Mouse (Mus musculus) heart, embryonic 11.5 days (tissue): ENCODE data around the gene Hspa1l. TPM values are rescaled to one million over a fixed set of nuclear protein-coding genes. Genes with fewer than 3 reads are reported as not detected.

Experiments used
- ATAC-seq: fragments of 200-750 bp; cut with Nextera tagmentation; replicated peaks from 2 replicates; pipeline ENCODE4 v1.8.0; 2017; ENCODE audit warnings: moderate library complexity; ENCODE audit not compliant: insufficient number of reproducible peaks, low FRiP score, low TSS enrichment
- H3K27ac ChIP-seq: fragments of 300-500 bp; sonication (generic); 2 replicates; pipeline ENCODE4 v1.5.1; 2014; ENCODE audit warnings: mild to moderate bottlenecking, low read depth, low read length
- H3K27me3 ChIP-seq: fragments of 300-500 bp; sonication (generic); 2 replicates; pipeline ENCODE4 v1.6.1; 2014; ENCODE audit warnings: mild to moderate bottlenecking, low read length, mixed read lengths; ENCODE audit not compliant: control insufficient read depth, insufficient read depth
- H3K36me3 ChIP-seq: fragments of 300-500 bp; sonication (generic); 2 replicates; pipeline ENCODE4 v1.6.1; 2014; ENCODE audit warnings: mild to moderate bottlenecking, low read length, moderate library complexity, mixed read lengths; ENCODE audit not compliant: control insufficient read depth, insufficient read depth
- H3K4me1 ChIP-seq: fragments of 300-500 bp; sonication (generic); 2 replicates; pipeline ENCODE4 v1.6.1; 2014; ENCODE audit warnings: low read length; ENCODE audit not compliant: control insufficient read depth, insufficient read depth
- H3K4me2 ChIP-seq: fragments of 300-500 bp; sonication (generic); 2 replicates; pipeline ENCODE4 v1.6.1; 2014; ENCODE audit warnings: mild to moderate bottlenecking, moderate library complexity
- H3K4me3 ChIP-seq: fragments of 300-500 bp; sonication (generic); 2 replicates; pipeline ENCODE4 v1.5.1; 2014; ENCODE audit warnings: low read depth, low read length
- H3K9ac ChIP-seq: fragments of 300-500 bp; sonication (generic); 2 replicates; pipeline ENCODE4 v1.6.1; 2014; ENCODE audit warnings: mild to moderate bottlenecking, low read depth, low read length, moderate library complexity
- H3K9me3 ChIP-seq: fragments of 300-500 bp; sonication (generic); replicated peaks from 2 replicates; pipeline ENCODE4 v1.6.1; 2016; ENCODE audit warnings: low read length; ENCODE audit not compliant: control insufficient read depth
- WGBS: fragments of 180-500 bp; shearing (Covaris S2); extraction: QIAGEN DNeasy Blood & Tissue Kit; methylation state at CpG from one replicate; pipeline ENCODE4 v1.1.7; 2014; ENCODE audit not compliant: insufficient replicate concordance; 5-methylcytosine and 5-hydroxymethylcytosine counted together
- polyA plus RNA-seq: library from polyadenylated mRNA; unstranded; fragments of >200 nt; fragmentation: Nextera tagmentation; extraction: Ambion mirVana; gene quantifications from 2 replicates; pipeline ENCODE4 v1.2.1, GENCODE M21; 2014

The Hspa1l gene
- polyA plus RNA-seq, 1 experiment from 2014 or later = 1.7 TPM

DNA sequence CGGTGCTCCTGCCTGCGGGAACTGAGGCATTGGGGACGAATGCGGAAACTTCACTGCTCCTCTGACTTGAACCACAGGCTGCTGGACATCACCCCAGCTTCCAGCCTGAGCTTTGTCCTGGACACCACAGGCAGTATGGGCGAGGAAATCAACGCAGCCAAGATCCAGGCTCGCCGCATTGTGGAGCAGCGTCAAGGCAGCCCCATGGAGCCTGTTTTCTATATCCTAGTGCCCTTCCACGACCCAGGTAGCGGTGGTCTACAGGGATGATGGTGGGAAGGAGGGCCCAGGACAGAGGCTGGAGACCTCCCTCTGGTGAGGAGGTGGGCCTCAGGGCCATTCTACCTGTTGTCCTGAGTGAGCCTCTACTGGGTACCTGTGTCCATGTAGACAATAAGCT lies 47.4 kb downstream of the Hspa1l start:
- Histone ChIP-seq H3K4me1 (peaks cover 28% of the 10 kb centered on the region), H3K4me2 (no peak overlapping the region), H3K27me3 (no peaks in the 10 kb centered on the region), H3K27ac (no peak overlapping the region), H3K9me3 (no peaks in the 10 kb centered on the region), H3K9ac (no peak overlapping the region), H3K4me3 (no peak overlapping the region), H3K36me3 (peaks cover 11% of the 10 kb centered on the region)
- ATAC-seq = no peak
- WGBS = 79% methylated on average over 11 of the region's 11 CpGs

- H3K27me3 ChIP-seq = no peaks in the 10 kb centered on the region
- H3K36me3 ChIP-seq = peaks cover 5% of the 10 kb centered on the region
- H3K4me3 ChIP-seq = no peak overlapping the region
- peaks cover 30% of the 10 kb centered on the region for H3K4me1 ChIP-seq
- ATAC-seq = no peak
- WGBS = 82% methylated on average over 8 of the region's 8 CpGs
- no peak overlapping the region for H3K4me2 ChIP-seq
- H3K9me3 ChIP-seq = no peaks in the 10 kb centered on the region
- no peak overlapping the region for H3K9ac ChIP-seq
- no peak overlapping the region for H3K27ac ChIP-seq
Measured at GRCm38 (mm10) chr17:35020551-35020950, 48.0 kb downstream of the Hspa1l start.

DNA sequence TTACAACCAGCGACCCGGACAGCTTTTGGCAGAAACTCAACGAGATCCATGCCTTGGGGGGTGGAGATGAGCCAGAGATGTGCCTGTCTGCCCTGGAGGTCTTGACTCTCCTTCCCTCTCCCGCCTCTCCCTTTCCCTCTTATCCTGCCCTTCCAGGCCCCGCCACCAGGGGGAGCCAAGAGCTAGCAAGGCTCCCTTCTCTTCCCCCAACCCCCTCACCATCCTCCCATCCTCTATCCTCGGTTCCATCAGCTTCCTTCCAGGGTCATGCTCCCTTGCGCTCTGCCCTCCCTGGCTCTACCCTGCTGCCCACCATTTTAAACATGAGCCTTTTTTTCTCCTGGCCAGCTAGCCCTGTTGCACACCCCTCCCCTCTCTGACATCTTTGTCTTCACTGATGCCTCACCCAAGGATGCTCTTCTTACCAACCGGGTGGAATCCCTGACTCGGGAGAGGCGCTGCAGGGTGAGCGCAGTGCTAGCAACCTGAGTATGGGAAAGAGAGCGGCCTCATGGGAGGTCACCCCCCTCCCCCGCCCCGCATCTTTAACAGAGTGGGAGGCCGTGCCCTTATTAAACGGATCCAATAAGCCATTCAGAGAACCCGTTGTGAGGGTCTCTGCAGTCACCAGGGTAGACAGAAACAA lies 48.8 kb downstream of the Hspa1l start:
- no peaks in the 10 kb centered on the region for H3K27me3 ChIP-seq
- WGBS = 6% methylated on average over 17 of the region's 17 CpGs
- H3K36me3 ChIP-seq = peaks cover under 1% of the 10 kb centered on the region; the same call in 1 of the 2 replicates
- ATAC-seq = peak; percentile 39; the same call in 1 of the 2 replicates
- H3K4me1 ChIP-seq = peaks cover 26% of the 10 kb centered on the region
- H3K4me3 ChIP-seq = no peak overlapping the region
- H3K9me3 ChIP-seq = no peaks in the 10 kb centered on the region
- no peak overlapping the region for H3K9ac ChIP-seq
- peak overlapping the region; percentile 53 for H3K4me2 ChIP-seq
- H3K27ac ChIP-seq = peak overlapping the region; percentile 77

- Histone ChIP-seq H3K27me3 (no peaks in the 10 kb centered on the region), H3K9me3 (no peaks in the 10 kb centered on the region), H3K9ac (no peak overlapping the region), H3K4me3 (no peak overlapping the region), H3K36me3 (no peaks in the 10 kb centered on the region), H3K4me2 (peak overlapping the region; percentile 53), H3K27ac (peak overlapping the region; percentile 77), H3K4me1 (peaks cover 22% of the 10 kb centered on the region)
- ATAC-seq = peak; percentile 79
- WGBS = 12% methylated on average over 6 of the region's 6 CpGs
Measured at GRCm38 (mm10) chr17:35021842-35022477, 49.5 kb downstream of the Hspa1l start.

GRCm38 (mm10) chr17:35022541-35023060 lies 50.1 kb downstream of the Hspa1l start:
- H3K4me1 ChIP-seq = peaks cover 29% of the 10 kb centered on the region
- 81% methylated on average over 8 of the region's 8 CpGs for WGBS

GRCm38 (mm10) chr17:35023221-35023620 lies 50.7 kb downstream of the Hspa1l start:
- Histone ChIP-seq H3K4me3 (no peak overlapping the region), H3K9ac (no peak overlapping the region), H3K27ac (no peak overlapping the region), H3K27me3 (no peaks in the 10 kb centered on the region), H3K4me2 (no peak overlapping the region), H3K9me3 (no peaks in the 10 kb centered on the region), H3K36me3 (no peaks in the 10 kb centered on the region), H3K4me1 (peaks cover 30% of the 10 kb centered on the region)
- WGBS = 90% methylated on average over 5 of the region's 5 CpGs
- no peak for ATAC-seq

More at GRCm38 (mm10) chr17:35022541-35023060, 50.1 kb downstream of the Hspa1l start:
- H3K27me3 ChIP-seq = no peaks in the 10 kb centered on the region
- no peaks in the 10 kb centered on the region for H3K36me3 ChIP-seq
- H3K4me2 ChIP-seq = no peak overlapping the region
- no peak for ATAC-seq
- peak overlapping the region; percentile 63 for H3K27ac ChIP-seq
- no peak overlapping the region for H3K4me3 ChIP-seq
- H3K9ac ChIP-seq = no peak overlapping the region
- H3K9me3 ChIP-seq = no peaks in the 10 kb centered on the region

DNA sequence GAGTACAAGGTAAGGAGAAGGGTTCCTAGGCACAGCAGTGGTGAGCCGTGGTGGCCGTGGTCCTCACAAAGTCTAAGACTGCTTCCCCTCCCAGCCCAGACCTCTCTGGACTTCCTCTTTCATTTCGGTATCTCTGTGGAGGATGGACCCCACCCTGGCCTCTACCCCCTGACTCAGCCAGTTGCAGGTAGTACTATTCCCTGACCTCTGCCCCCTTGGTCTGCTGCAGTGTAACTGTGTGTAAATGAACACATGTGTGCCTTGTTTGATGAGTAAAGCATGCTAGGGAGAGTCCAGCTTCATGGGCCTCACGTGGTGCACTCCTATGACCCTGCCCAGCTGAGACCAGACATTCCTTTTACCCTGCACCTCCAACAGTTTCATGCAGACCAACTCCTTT lies 51.3 kb downstream of the Hspa1l start:
- Histone ChIP-seq H3K36me3 (no peaks in the 10 kb centered on the region), H3K4me2 (no peak overlapping the region), H3K27me3 (no peaks in the 10 kb centered on the region), H3K27ac (no peak overlapping the region), H3K9me3 (no peaks in the 10 kb centered on the region), H3K4me1 (peaks cover 32% of the 10 kb centered on the region), H3K9ac (peak overlapping the region; percentile 49; the same call in 1 of the 2 replicates), H3K4me3 (no peak overlapping the region)
- ATAC-seq = no peak
- 70% methylated on average over 4 of the region's 4 CpGs for WGBS

- no peaks in the 10 kb centered on the region for H3K36me3 ChIP-seq
- WGBS = 67% methylated on average over 13 of the region's 13 CpGs
- no peaks in the 10 kb centered on the region for H3K27me3 ChIP-seq
- peak overlapping the region; percentile 49; the same call in 1 of the 2 replicates for H3K9ac ChIP-seq
- no peaks in the 10 kb centered on the region for H3K9me3 ChIP-seq
- H3K27ac ChIP-seq = no peak overlapping the region
- H3K4me1 ChIP-seq = peaks cover 36% of the 10 kb centered on the region
- no peak for ATAC-seq
- no peak overlapping the region for H3K4me2 ChIP-seq
- no peak overlapping the region for H3K4me3 ChIP-seq
Measured at GRCm38 (mm10) chr17:35024261-35024660, 51.8 kb downstream of the Hspa1l start.
